Mouse (Mus musculus) adrenal gland, adult 2 months (tissue): ENCODE data around the gene Tubb5. TPM values are rescaled to one million over a fixed set of nuclear protein-coding genes. Genes with fewer than 3 reads are reported as not detected.
"Not testable (repeated sequence)": the region's sequence is repeated elsewhere in the genome, so short reads cannot be mapped to it uniquely, and the experiment has no call there.

ENCODE experiments used
- DNase-seq: peaks from one replicate; pipeline ENCODE4 v3.0.0; 2021
- polyA plus RNA-seq: library from polyadenylated mRNA; depleted of rRNA; stranded (reverse); fragments of >200 nt; gene quantifications from 2 replicates; pipeline ENCODE4 v1.2.3, GENCODE M21; 2012
- total RNA-seq, 2 experiments: library from RNA; stranded (reverse); gene quantifications; 2 replicates each; pipeline ENCODE4 v1.2.3; 2021

Gene Tubb5
- total and polyA plus RNA-seq, 3 experiments = 152 to 198 (median 156) TPM

DNA sequence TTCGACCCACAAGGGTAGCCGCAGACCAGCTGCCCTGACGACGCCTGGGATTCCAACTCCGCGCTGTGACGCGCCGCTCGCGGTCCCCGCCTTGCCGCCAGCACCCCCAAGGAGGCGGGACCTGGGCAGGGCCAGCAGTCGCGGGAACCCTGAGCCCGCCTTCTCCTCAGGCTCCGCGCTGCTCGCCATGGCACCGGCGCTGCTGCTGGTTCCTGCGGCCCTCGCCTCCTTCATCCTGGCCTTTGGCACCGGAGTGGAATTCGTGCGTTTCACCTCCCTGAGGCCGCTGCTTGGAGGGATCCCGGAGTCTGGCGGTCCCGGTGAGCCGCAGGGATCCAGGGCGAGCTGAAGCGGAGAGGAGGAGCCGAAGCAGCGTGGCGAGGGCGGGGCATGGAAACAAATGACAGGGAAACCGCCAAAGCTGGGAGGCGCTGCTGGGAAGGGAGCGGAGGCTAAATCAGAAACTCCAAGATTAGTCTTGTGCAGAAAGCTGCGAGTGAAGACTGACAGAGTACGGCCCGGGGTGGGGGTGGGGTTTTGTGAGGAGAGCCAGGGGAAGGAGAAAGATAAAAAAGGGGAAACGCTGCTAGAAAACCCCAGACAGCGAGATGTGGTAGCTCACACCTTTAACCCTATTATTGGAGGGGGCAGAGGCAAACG, 23.2 kb upstream of the Tubb5 start, which contains the start of gene Nrm:
TSS of gene Nrm (plus strand) at position 121 of the 660 bp plus-strand sequence.
- DNase-seq = peak; percentile 95

GRCm38 (mm10) chr17:35860831-35861197, 22.7 kb upstream of the Tubb5 start:
- DNase-seq = no peak

- DNase-seq = no peak
These were observed 21.7 kb upstream of the Tubb5 start for GRCm38 (mm10) chr17:35859835-35860234.

- no peak for DNase-seq
These were observed 21.3 kb upstream of the Tubb5 start for GRCm38 (mm10) chr17:35859371-35859770.

DNA sequence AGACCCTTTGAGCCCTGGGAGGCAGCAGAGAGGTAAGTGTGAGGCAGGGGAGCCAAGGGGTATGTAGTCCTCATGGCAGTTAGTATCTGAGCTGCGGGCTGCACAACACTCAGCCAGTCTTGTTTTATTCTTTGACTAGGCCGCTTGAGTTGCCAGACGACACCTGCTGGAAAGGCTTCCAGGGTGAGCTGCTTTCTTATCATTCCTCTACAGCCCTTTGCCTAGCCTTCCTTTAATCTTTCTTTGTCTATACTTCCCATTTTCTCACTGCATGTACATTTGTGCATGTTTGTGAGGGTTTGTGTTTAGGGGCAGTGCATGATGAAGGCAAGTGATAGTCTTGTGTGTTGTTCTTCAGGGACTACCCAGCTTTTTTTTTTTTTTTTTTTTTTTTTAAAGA, 12.9 kb upstream of the Tubb5 start:
- no peak for DNase-seq

DNA sequence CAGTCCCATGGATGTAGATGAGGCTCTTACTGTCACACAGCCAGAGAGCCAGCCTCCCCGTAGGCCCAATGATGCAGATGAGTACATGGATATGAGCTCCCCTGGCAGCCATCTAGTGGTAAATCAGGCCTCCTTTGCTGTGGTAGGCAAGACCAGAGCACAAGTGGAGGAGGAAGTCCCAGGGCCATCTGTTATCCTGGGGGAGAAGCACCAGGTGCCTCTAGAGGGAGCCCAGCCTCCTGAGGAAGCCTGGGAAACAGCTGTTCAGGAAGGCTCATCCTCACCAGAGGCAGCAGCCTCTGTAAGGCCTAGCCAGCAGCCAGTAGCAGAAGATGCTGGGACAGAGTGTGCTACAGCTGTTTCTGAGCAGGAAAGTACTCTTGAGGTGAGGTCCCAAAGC, 10.0 kb upstream of the Tubb5 start:
- DNase-seq = no peak

GRCm38 (mm10) chr17:35843514-35843913, 5.4 kb upstream of the Tubb5 start:
- DNase-seq = no peak

DNA sequence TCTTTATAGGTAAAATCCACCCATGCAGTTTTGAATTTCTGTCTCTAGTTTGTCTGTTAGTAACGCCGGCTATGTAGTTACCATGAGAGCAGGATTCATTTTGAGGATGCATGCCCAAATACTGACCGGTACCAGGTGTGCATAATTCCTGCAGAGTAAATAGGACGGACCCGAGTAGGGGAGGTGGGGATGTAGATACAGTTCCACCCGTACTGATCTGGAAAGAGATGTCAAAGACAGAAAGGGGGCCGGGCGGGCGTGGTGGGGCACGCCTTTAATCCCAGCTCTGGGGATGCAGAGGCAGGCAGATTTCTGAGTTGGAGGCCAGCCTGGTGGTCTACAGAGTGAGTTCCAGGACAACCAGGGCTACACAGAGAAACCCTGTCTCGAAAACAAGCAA, 3.9 kb upstream of the Tubb5 start:
- DNase-seq = no peak

- peak; percentile 99 for DNase-seq
These were observed 3.2 kb upstream of the Tubb5 start, which contains the start of gene Mdc1 for GRCm38 (mm10) chr17:35841076-35841950. TSS of gene Mdc1 (plus strand) at chr17:35841515.

DNA sequence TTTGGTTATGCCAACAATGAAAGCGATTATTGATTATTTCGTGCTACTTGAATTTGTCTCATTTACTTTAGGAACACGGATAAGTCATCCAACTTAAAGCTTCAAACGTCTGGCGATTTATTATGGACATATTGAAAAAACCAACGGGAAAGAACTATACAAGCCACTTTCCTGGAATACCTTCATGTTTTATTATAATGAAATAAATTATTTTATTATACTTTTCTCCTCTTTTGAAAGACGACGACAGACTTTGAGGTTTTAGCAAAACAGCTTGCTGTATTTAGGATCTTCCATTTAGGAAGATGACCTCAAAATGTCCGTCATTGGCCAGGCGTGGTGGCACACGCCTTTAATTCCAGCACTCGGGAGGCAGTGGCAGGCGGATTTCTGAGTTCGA, 2.5 kb upstream of the Tubb5 start:
- DNase-seq = no peak

- DNase-seq = not testable (repeated sequence)
These were observed 896 bp upstream of the Tubb5 start for GRCm38 (mm10) chr17:35839002-35839401.

- DNase-seq = no peak
These were observed 464 bp upstream of the Tubb5 start for GRCm38 (mm10) chr17:35838570-35838969.

DNA sequence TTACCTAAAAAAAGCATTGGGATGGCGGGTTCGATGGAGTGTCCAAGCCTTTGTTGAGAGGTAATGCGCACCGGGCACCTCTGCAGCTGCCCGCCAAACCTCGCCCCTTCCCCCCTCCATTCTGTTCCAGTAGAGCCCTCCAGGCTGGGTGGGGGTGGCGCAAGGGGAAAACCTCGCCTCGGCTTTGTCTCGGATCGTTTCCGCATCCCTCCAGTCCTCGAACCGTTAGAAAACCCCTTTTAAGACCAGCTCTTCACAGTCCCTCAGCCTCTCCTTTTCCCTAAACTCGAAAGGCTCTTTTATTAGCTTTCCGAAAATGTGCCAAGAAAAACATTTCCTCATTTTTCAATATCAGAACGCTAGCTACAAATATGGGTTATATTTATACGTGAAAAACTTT, 619 bp downstream of the Tubb5 start:
- DNase-seq = peak; percentile 64

DNA sequence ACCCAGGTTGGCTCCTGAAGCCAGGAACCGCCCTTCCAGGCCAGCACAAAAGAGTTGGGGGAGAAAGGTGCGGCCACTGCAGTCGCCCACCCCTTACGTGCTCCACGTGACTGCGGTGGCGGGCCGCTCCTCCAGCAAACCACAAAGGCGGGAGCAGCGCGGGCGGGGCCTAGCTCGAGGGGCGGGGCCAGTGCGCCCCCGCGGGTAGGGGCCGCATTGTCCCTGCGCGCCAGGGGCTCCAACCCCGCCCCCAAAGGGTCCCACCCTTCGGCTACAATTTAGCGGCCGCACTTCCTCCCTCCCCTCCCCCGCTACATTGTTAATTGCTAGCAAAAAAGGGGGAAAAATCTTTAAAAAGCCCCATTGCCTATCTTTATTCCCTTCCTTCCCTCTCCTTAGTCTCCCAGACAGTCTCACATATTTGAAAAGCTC, 1.1 kb downstream of the Tubb5 start:
- DNase-seq = peak; percentile 90

- DNase-seq = peak; percentile 81
These were observed 1.7 kb downstream of the Tubb5 start for GRCm38 (mm10) chr17:35836178-35836965.

GRCm38 (mm10) chr17:35835424-35836140, 2.5 kb downstream of the Tubb5 start:
- DNase-seq = no peak

- no peak for DNase-seq
These were observed 3.2 kb downstream of the Tubb5 start for GRCm38 (mm10) chr17:35834696-35835422.

DNA sequence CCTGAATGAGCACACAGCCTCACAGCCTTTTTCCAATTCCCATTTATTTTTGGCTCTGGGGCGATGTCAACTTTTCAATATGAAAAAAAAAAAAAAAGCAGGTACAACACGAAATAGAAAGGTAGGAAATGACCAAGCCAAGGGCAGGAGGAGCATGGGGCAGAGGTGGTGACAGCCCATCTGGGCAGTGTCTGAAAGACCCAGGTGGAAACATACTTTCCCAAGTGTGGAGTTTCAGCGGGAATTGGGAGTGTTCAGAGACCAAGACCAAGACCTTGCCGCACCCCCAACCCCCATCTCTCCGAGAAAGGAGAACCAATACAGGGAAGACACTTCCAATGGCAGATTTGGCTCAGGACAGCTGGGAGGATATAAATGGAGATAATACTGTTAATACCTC, 4.2 kb downstream of the Tubb5 start:
- DNase-seq = no peak

DNA sequence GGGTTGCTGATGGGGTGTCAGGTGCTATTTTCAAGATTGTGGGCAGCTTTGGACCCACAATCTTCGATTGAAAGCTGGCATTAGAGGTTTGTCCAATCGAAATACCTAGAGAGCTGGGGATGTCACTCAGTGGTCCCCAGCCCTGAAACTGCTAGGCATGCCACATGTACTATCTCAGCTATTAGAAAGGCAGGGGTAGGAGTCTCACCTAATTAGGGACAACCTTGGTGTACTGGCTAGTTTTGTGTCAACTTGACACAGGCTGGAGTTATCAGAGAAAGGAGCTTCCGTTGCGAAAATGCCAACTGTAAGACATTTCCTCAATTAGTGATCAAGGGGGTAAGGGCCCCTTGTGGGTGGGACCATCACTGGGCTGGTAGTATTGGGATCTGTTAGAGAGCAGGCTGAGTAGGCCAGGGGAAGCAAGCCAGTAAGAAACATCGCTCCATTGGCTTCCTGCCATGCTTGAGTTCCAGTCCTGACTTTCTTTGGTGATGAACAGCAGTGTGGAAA, 4.8 kb downstream of the Tubb5 start:
- no peak for DNase-seq

DNA sequence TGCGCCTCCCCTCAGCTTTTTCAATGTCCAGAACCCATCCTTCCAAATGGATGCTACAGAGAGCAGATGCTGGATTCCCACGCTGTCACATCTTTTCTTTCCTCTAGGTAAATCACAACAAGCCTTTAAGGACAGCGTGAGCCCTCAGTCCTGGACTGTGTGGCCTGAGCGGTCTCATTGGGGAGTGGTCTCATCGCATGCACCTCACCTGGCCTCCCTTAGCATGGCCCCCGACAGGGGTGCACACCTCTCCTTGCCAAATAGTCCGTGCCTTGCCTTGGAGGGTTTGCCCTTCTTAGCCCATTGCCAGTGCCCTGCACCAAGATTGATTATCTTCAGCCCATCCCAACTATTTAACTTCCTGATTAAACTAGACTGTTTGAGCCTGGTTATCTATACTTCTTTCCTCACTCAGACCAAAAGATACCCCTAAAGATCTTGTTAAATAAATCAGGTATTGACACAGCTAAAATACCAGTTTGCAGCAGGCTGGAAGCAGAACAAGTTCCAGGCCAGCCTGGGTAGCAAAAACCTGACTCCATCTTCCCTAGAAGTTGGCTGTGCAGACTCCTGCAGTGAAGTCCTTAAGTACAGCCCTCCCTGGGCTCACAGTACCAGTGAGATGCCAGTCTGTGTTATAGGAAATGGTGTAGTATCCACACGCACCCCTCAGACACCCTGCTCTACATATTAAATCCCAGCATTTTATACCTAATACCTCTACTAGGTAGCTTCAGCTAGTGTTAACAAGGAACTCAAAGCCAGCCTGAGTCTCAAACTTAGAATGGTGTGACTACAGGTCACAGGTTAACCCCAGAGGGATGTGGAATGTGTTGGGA, 5.5 kb downstream of the Tubb5 start:
- no peak for DNase-seq
